Mouse (Mus musculus) testis, adult 2 months (tissue): ENCODE data around the gene Prr22.

ENCODE experiments used
- CTCF ChIP-seq: fragments of 200-500 bp; IDR thresholded peaks from 2 replicates; pipeline ENCODE4 v1.5.1; 2012; ENCODE audit warnings: low read depth, mild to moderate bottlenecking, inconsistent platforms, low read length, moderate library complexity; ENCODE audit not compliant: control insufficient read depth, insufficient read depth, insufficient replicate concordance
- POLR2A ChIP-seq: fragments of 200-500 bp; IDR thresholded peaks from 2 replicates; pipeline ENCODE4 v1.6.1; 2012; ENCODE audit warnings: low read depth, mild to moderate bottlenecking, inconsistent platforms, low read length, moderate library complexity; ENCODE audit not compliant: control insufficient read depth

DNA sequence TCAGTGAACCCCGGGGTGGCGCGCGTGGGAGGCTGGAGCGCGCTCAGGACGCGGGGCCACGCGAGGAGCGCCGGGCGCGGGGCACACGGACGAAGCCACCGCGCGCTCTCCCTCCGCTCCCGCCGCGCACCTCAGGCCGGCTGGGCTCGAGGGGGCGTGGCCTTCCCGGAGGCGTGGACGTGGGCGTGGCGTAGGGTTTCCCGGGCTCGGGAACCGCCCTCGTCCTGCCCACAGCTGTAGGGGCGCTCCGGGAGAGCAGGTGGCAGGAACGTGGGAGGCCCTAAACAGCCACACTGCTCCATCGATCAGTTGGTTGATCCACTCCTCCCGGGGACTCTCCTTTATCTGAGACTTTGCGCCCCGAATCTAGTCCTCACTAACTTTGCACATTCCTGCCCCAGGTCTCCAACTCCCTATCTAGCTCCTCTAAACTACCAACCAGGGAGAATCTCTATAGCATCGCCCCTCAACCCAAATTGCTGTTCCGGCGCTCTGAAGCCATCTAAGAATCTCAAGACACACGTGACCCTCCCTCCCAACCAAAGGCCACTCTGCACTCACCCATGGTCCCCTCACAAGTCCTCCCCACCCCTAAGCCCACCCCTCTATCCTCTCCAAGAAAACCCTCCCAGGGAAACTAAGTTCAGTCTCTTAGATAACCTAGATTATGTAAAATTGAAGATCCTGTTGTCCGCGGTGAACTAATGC, 12.5 kb upstream of the Prr22 start, which contains the start of gene Nrtn:
- no peak for TF ChIP-seq POLR2A
- TF ChIP-seq CTCF, result no peak
